Comparison of ENCODE assay signal across 13 mouse cellular contexts in the genomic region with DNA sequence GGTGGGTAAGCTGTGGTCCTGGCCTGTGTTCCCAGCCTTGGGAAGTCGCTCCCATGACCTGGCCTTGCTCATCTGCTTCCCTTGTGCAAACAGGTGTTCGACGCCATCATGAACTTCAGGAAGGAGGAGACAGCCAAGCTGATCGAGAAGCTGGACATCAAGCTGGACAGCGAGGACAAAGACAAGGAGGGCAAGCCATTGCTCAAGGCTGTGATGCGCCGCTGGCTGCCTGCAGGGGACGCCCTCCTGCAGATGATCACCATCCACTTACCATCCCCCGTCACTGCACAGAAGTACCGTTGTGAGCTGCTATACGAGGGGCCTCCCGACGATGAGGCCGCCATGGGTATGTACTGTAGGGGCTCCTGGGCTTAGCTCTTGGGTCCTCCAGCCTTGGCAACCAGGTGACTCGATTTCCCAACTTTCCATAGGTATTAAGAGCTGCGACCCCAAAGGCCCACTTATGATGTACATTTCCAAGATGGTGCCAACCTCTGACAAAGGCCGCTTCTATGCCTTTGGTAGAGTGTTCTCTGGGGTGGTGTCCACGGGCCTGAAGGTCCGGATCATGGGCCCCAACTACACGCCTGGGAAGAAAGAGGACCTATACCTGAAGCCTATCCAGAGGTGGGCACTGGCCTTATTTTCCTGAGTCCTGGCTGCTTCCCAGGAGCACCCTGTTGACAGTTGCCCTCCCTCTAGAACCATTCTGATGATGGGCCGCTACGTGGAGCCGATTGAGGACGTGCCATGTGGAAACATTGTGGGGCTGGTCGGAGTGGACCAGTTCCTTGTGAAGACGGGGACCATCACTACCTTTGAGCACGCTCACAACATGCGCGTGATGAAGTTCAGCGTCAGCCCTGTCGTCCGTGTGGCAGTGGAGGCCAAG. TPM values are rescaled to one million over a fixed set of nuclear protein-coding genes. Genes with fewer than 3 reads are reported as not detected.
DNase-seq lines count a peak whose midpoint lies in the region; ATAC-seq and TF ChIP-seq lines count a peak whose summit lies in the region.
"Had no signal": no experiment of that assay in that cellular context is flagged by ENCODE, and none has a peak within 500 bp of the region (broad histone marks: within the 10 kb centered on the region; RNA-seq: fewer than 3 reads in every experiment).

No protein-coding gene starts in this region.

- TF ChIP-seq CTCF in kidney, postnatal 0 days (IDR thresholded peaks at IDR 0.05; ENCODE audit: low read depth) = peak; percentile 15; the same call in 1 of the 2 replicates
- no peak for TF ChIP-seq CTCF in bone marrow, adult 2 months (IDR thresholded peaks at IDR 0.05; ENCODE audit: control insufficient read depth, insufficient read depth, low read length)
- peak; percentile 48 for TF ChIP-seq CTCF in liver, embryonic 14.5 days (IDR thresholded peaks at IDR 0.05; ENCODE audit: low read depth)

- peaks cover 9% of the 10 kb centered on the region; the same call in 1 of the 2 replicates for H3K4me1 ChIP-seq in kidney, postnatal 0 days (replicated peaks; ENCODE audit: insufficient read depth, low read length)
- peaks cover 40% of the 10 kb centered on the region for H3K4me1 ChIP-seq in kidney, embryonic 16.5 days (ENCODE audit: insufficient read depth, low read length)
- peaks cover 7% of the 10 kb centered on the region; the same call in 1 of the 2 replicates for H3K4me1 ChIP-seq in bone marrow, adult 2 months (ENCODE audit: control insufficient read depth, insufficient read depth, low read length)
- peaks cover 7 to 18% of the 10 kb centered on the region in 2 experiments for H3K4me1 ChIP-seq in liver, embryonic 14.5 days (replicated peaks; ENCODE audit: control insufficient read depth in 2 of 2, insufficient read depth in 2 of 2, low read length in 1 of 2)

- DNase-seq in cerebellum, adult 9-10 months = peak; percentile 56
- DNase-seq in cerebellum, adult 8-10 months = no peak
- no peak for DNase-seq in kidney, postnatal 0 days (ENCODE audit: low spot score)
- DNase-seq in liver, embryonic 14.5 days (ENCODE audit: low read depth in 3 of 3, low spot score in 3 of 3) = no peak
- no peak for DNase-seq in frontal cortex, postnatal 25 days (ENCODE audit: low spot score in 2 of 2)
- no peak for DNase-seq in frontal cortex, adult 2 months (ENCODE audit: extremely low spot score in 1 of 2, low spot score in 1 of 2)
- DNase-seq: cerebellum, postnatal 25 days; kidney, adult 11 months had no signal

- ATAC-seq in kidney, postnatal 0 days (replicated peaks; ENCODE audit: low FRiP score, low read depth) = no peak
- no peak for ATAC-seq in kidney, embryonic 16.5 days (ENCODE audit: low FRiP score, low TSS enrichment)
- no peak for ATAC-seq in liver, embryonic 14.5 days (ENCODE audit: insufficient read depth)

- no peak overlapping the region for H3K27ac ChIP-seq in kidney, postnatal 0 days
- no peak overlapping the region for H3K27ac ChIP-seq in kidney, embryonic 16.5 days (ENCODE audit: low read length)
- no peak overlapping the region for H3K27ac ChIP-seq in bone marrow, adult 2 months (ENCODE audit: control insufficient read depth, insufficient read depth, low read depth, low read length, poor library complexity)
- no peak overlapping the region for H3K27ac ChIP-seq in liver, embryonic 14.5 days
- H3K27ac ChIP-seq: midbrain, embryonic 12.5 days had no signal

- WGBS in kidney, postnatal 0 days = 90% methylated on average over 32 of the region's 32 CpGs
- WGBS in kidney, embryonic 16.5 days = 90% methylated on average over 32 of the region's 32 CpGs
- 90% methylated on average over 32 of the region's 32 CpGs for WGBS in bone marrow, adult 2 months
- 85% methylated on average over 32 of the region's 32 CpGs for WGBS in liver, embryonic 14.5 days (ENCODE audit: insufficient replicate concordance)

- H3K36me3 ChIP-seq in kidney, postnatal 0 days (ENCODE audit: insufficient read depth, low read length) = peaks cover 46% of the 10 kb centered on the region
- H3K36me3 ChIP-seq in kidney, embryonic 16.5 days (ENCODE audit: insufficient read depth, low read length) = peaks cover 56% of the 10 kb centered on the region
- peaks cover 58% of the 10 kb centered on the region for H3K36me3 ChIP-seq in liver, embryonic 14.5 days (replicated peaks; ENCODE audit: control insufficient read depth, insufficient read depth, low read depth)

- no peak overlapping the region for H3K9ac ChIP-seq in kidney, postnatal 0 days (ENCODE audit: low read depth, low read length)
- no peak overlapping the region for H3K9ac ChIP-seq in kidney, embryonic 16.5 days (replicated peaks; ENCODE audit: low read length)
- H3K9ac ChIP-seq in liver, embryonic 14.5 days (replicated peaks) = no peak overlapping the region
- H3K9ac ChIP-seq: midbrain, embryonic 12.5 days had no signal

- no peaks in the 10 kb centered on the region for H3K9me3 ChIP-seq in kidney, postnatal 0 days (replicated peaks; ENCODE audit: low read length)
- H3K9me3 ChIP-seq in kidney, embryonic 16.5 days (ENCODE audit: low read length) = no peaks in the 10 kb centered on the region
- H3K9me3 ChIP-seq in liver, embryonic 14.5 days (ENCODE audit: control insufficient read depth, low read length) = no peaks in the 10 kb centered on the region
- H3K9me3 ChIP-seq: midbrain, embryonic 12.5 days had no signal

- TF ChIP-seq POLR2A in bone marrow, adult 2 months (IDR thresholded peaks at IDR 0.05; ENCODE audit: borderline replicate concordance, control insufficient read depth, low read depth, low read length) = 0 out of 2 replicates have a peak, but pooled peaks have one; percentile 5

- no peak for TF ChIP-seq EP300 in liver, embryonic 14.5 days (IDR thresholded peaks at IDR 0.05; ENCODE audit: low read depth)

- no peaks in the 10 kb centered on the region for H3K27me3 ChIP-seq in kidney, postnatal 0 days (ENCODE audit: insufficient read depth, low read length)
- H3K27me3 ChIP-seq in kidney, embryonic 16.5 days (ENCODE audit: insufficient read depth, low read length) = no peaks in the 10 kb centered on the region
- no peaks in the 10 kb centered on the region for H3K27me3 ChIP-seq in liver, embryonic 14.5 days (ENCODE audit: control insufficient read depth, insufficient read depth, low read length)
- H3K27me3 ChIP-seq: midbrain, embryonic 12.5 days had no signal

- H3K4me2 ChIP-seq in kidney, postnatal 0 days (ENCODE audit: low read length) = no peak overlapping the region
- no peak overlapping the region for H3K4me2 ChIP-seq in kidney, embryonic 16.5 days (replicated peaks; ENCODE audit: low read depth, low read length)
- H3K4me2 ChIP-seq in liver, embryonic 14.5 days (ENCODE audit: low read depth) = no peak overlapping the region; the same call in 1 of the 2 replicates
- H3K4me2 ChIP-seq: midbrain, embryonic 12.5 days had no signal

- no peak overlapping the region for H3K4me3 ChIP-seq in kidney, postnatal 0 days (replicated peaks; ENCODE audit: low read depth, low read length)
- no peak overlapping the region for H3K4me3 ChIP-seq in kidney, embryonic 16.5 days (ENCODE audit: low read length)
- H3K4me3 ChIP-seq in bone marrow, adult 2 months (replicated peaks; ENCODE audit: control insufficient read depth, low read depth, low read length) = no peak overlapping the region
- no peak overlapping the region for H3K4me3 ChIP-seq in liver, embryonic 14.5 days (ENCODE audit: insufficient read depth in 1 of 2, low read depth in 2 of 2, low read length in 2 of 2)
- H3K4me3 ChIP-seq: midbrain, embryonic 12.5 days had no signal

RNA-seq across cellular contexts. Expression of a gene that starts 3.1 kb away (rescaled TPM):
- polyA plus RNA-seq in kidney, postnatal 0 days (2015; fragmentation: Nextera tagmentation; extraction: Ambion mirVana) = 42.8 and 43.3 TPM in 2 replicates
- polyA plus RNA-seq in kidney, embryonic 16.5 days (2015; fragmentation: Nextera tagmentation; extraction: Ambion mirVana) = 38.4 and 39.3 TPM in 2 replicates
- polyA plus RNA-seq in bone marrow, adult 2 months (2011; ENCODE audit: insufficient read depth, insufficient read length, low replicate concordance, missing spikeins) = 7.2 and 23.2 TPM in 2 replicates
- 16.6 and 17.6 TPM in 2 replicates for polyA plus RNA-seq in liver, embryonic 14.5 days (2012; rRNA removed)
- 13.0 and 16.5 TPM in 2 replicates for polyA plus RNA-seq in liver, embryonic 14.5 days (2014; fragmentation: Nextera tagmentation; extraction: Ambion mirVana)
- 75.3 and 76.8 TPM in 2 replicates for polyA plus RNA-seq in frontal cortex, adult 2 months (2012; rRNA removed)

RNA-seq across cellular contexts. Expression of a gene that starts 3.3 kb away (rescaled TPM):
- 560 and 590 TPM in 2 replicates for polyA plus RNA-seq in kidney, postnatal 0 days (2015; fragmentation: Nextera tagmentation; extraction: Ambion mirVana)
- polyA plus RNA-seq in kidney, embryonic 16.5 days (2015; fragmentation: Nextera tagmentation; extraction: Ambion mirVana) = 663 and 672 TPM in 2 replicates
- polyA plus RNA-seq in bone marrow, adult 2 months (2011; ENCODE audit: insufficient read depth, insufficient read length, low replicate concordance, missing spikeins) = 347 and 468 TPM in 2 replicates
- 476 and 570 TPM in 2 replicates for polyA plus RNA-seq in liver, embryonic 14.5 days (2012; rRNA removed)
- 233 and 270 TPM in 2 replicates for polyA plus RNA-seq in liver, embryonic 14.5 days (2014; fragmentation: Nextera tagmentation; extraction: Ambion mirVana)
- polyA plus RNA-seq in frontal cortex, adult 2 months (2012; rRNA removed) = 1,035 and 1,113 TPM in 2 replicates

RNA-seq across cellular contexts. Expression of a gene that starts 4.0 kb away (rescaled TPM):
- not detected in 2 replicates for polyA plus RNA-seq in kidney, postnatal 0 days (2015; fragmentation: Nextera tagmentation; extraction: Ambion mirVana)
- not detected in 2 replicates for polyA plus RNA-seq in kidney, embryonic 16.5 days (2015; fragmentation: Nextera tagmentation; extraction: Ambion mirVana)
- polyA plus RNA-seq in bone marrow, adult 2 months (2011; ENCODE audit: insufficient read depth, insufficient read length, low replicate concordance, missing spikeins) = not detected in 2 replicates
- polyA plus RNA-seq in liver, embryonic 14.5 days (2012; rRNA removed) = not detected in 2 replicates
- polyA plus RNA-seq in liver, embryonic 14.5 days (2014; fragmentation: Nextera tagmentation; extraction: Ambion mirVana) = not detected in 2 replicates
- not detected in 2 replicates for polyA plus RNA-seq in frontal cortex, adult 2 months (2012; rRNA removed)
- polyA plus RNA-seq: forebrain, embryonic 11.5 days; midbrain, embryonic 12.5 days; stomach, embryonic 14.5 days had no signal

RNA-seq across cellular contexts. Expression of a gene that starts 12.0 kb away (rescaled TPM):
- polyA plus RNA-seq in kidney, postnatal 0 days (2015; fragmentation: Nextera tagmentation; extraction: Ambion mirVana) = 28.4 and 32.0 TPM in 2 replicates
- 51.0 and 56.2 TPM in 2 replicates for polyA plus RNA-seq in kidney, embryonic 16.5 days (2015; fragmentation: Nextera tagmentation; extraction: Ambion mirVana)
- polyA plus RNA-seq in bone marrow, adult 2 months (2011; ENCODE audit: insufficient read depth, insufficient read length, low replicate concordance, missing spikeins) = 11.1 and 29.0 TPM in 2 replicates
- 11.2 and 13.2 TPM in 2 replicates for polyA plus RNA-seq in liver, embryonic 14.5 days (2012; rRNA removed)
- 14.9 and 19.0 TPM in 2 replicates for polyA plus RNA-seq in liver, embryonic 14.5 days (2014; fragmentation: Nextera tagmentation; extraction: Ambion mirVana)
- polyA plus RNA-seq in frontal cortex, adult 2 months (2012; rRNA removed) = 25.7 and 27.4 TPM in 2 replicates

RNA-seq across cellular contexts. Expression of a gene that starts 22.2 kb away (rescaled TPM):
- not detected in 2 replicates for polyA plus RNA-seq in kidney, postnatal 0 days (2015; fragmentation: Nextera tagmentation; extraction: Ambion mirVana)
- polyA plus RNA-seq in kidney, embryonic 16.5 days (2015; fragmentation: Nextera tagmentation; extraction: Ambion mirVana) = not detected in 2 replicates
- polyA plus RNA-seq in bone marrow, adult 2 months (2011; ENCODE audit: insufficient read depth, insufficient read length, low replicate concordance, missing spikeins) = not detected in 2 replicates
- not detected in 2 replicates for polyA plus RNA-seq in liver, embryonic 14.5 days (2012; rRNA removed)
- not detected in 2 replicates for polyA plus RNA-seq in liver, embryonic 14.5 days (2014; fragmentation: Nextera tagmentation; extraction: Ambion mirVana)
- 0.18 and 0.23 TPM in 2 replicates for polyA plus RNA-seq in frontal cortex, adult 2 months (2012; rRNA removed)
- polyA plus RNA-seq: forebrain, embryonic 11.5 days; midbrain, embryonic 12.5 days had no signal
